ENCODE assay signal across 8 mouse cellular contexts in the genomic region with DNA sequence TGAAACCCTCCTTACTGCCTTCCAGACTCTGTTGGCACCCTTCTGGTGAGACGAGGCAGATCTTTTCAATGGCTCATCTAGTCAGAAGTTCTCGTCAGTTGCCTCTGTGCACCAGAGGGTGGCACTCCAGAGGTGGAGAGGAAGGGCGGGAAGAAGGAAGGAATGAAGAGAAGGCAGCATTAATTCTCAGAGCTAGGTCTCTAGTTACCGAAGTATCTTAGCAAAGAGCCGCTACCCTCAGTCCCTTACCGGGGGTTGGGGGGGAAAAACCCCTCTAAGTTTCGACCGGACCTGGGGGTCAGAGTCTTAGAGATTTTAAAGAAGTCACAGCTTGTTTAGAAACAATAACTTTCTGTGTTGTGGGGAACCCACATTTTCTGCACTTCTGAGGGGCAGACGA. TPM values are rescaled to one million over a fixed set of nuclear protein-coding genes. Genes with fewer than 3 reads are reported as not detected.
DNase-seq lines count a peak whose midpoint lies in the region; ATAC-seq lines count a peak whose summit lies in the region.

No protein-coding gene starts in this region.

- peaks cover 38% of the 10 kb centered on the region for H3K27me3 ChIP-seq in embryonic facial prominence, embryonic 15.5 days

- H3K4me2 ChIP-seq in embryonic facial prominence, embryonic 15.5 days (replicated peaks) = peak overlapping the region; percentile 96

- peaks cover 36% of the 10 kb centered on the region for H3K4me1 ChIP-seq in embryonic facial prominence, embryonic 15.5 days

- under 1% methylated on average over 9 of the region's 9 CpGs for WGBS in embryonic facial prominence, embryonic 15.5 days

- no peak overlapping the region for H3K9ac ChIP-seq in embryonic facial prominence, embryonic 15.5 days

- DNase-seq in CD4-positive, CD25-positive, alpha-beta regulatory T cell, adult 2 months (ENCODE audit: low read depth, low spot score) = peak; percentile 86
- peak; percentile 75 for DNase-seq in adrenal gland, adult 2 months
- peak; percentile 75 to 80 for DNase-seq in heart, postnatal 10 days
- peak; percentile 72 to 80 for DNase-seq in kidney, postnatal 4 days
- DNase-seq in lung, postnatal 10 days = peak; percentile 82
- DNase-seq in ovary, postnatal 10 days (ENCODE audit: low spot score) = peak; percentile 15
- DNase-seq in urinary bladder, adult 2 months (ENCODE audit: low spot score) = peak; percentile 35

- no peak for ATAC-seq in embryonic facial prominence, embryonic 15.5 days (ENCODE audit: insufficient number of reproducible peaks, low FRiP score, low TSS enrichment, low read depth)

- peak overlapping the region; percentile 29 for H3K4me3 ChIP-seq in embryonic facial prominence, embryonic 15.5 days (replicated peaks)

- intact Hi-C loops in heart, postnatal 10 days (cut with DNase I) = loop anchor here (1.0 to 5.0 kb wide), 3 partner anchors 40 to 274 kb away; no protein-coding TSS in a partner anchor

- no peak overlapping the region for H3K27ac ChIP-seq in embryonic facial prominence, embryonic 15.5 days (replicated peaks)

- H3K9me3 ChIP-seq in embryonic facial prominence, embryonic 15.5 days (replicated peaks) = no peaks in the 10 kb centered on the region

- no peaks in the 10 kb centered on the region for H3K36me3 ChIP-seq in embryonic facial prominence, embryonic 15.5 days

RNA-seq across cellular contexts. Expression of a gene that starts 3.3 kb away (rescaled TPM):
- 10 to 100 TPM; 18.1 to 36.7 TPM for total RNA-seq in adrenal gland, adult 2 months (2021)
- 16.6 and 21.5 TPM in 2 replicates for polyA plus RNA-seq in adrenal gland, adult 2 months (2012; rRNA removed)
- polyA plus RNA-seq in embryonic facial prominence, embryonic 15.5 days (2015; fragmentation: Nextera tagmentation; extraction: Ambion mirVana) = 17.3 and 17.4 TPM in 2 replicates
- 10 to 100 TPM; 26.0 to 38.4 TPM for total RNA-seq in heart, postnatal 10 days (2021)
- polyA plus RNA-seq in urinary bladder, adult 2 months (2012; rRNA removed) = 13.4 and 14.4 TPM in 2 replicates

Comparison
In these comparisons a context has a peak if more than half of its experiments do, and no peak if none do; other contexts are left out.
1. DNase-seq: peak in every context shown above with its lines; median percentile 86 in CD4-positive, CD25-positive, alpha-beta regulatory T cell, adult 2 months; 82 in lung, postnatal 10 days; 78 in heart, postnatal 10 days; 76 in kidney, postnatal 4 days; 75 in adrenal gland, adult 2 months; 35 in urinary bladder, adult 2 months; 15 in ovary, postnatal 10 days.